Mouse (Mus musculus): Measurements from ENCODE around the gene 1600014C23Rik. TPM values are rescaled to one million over a fixed set of nuclear protein-coding genes. Genes with fewer than 3 reads are reported as not detected.

The 1600014C23Rik gene
- total and polyA plus RNA-seq, 2 experiments from 2014 or later: 0.51 TPM; not detected in 1

- Histone ChIP-seq H3K4me3 (ENCODE audit: low read length) (no peak overlapping the region), H3K4me1 (ENCODE audit: insufficient read depth, low read length) (no peaks in the 10 kb centered on the region), H3K27ac (no peak overlapping the region), H3K36me3 (ENCODE audit: insufficient read depth, low read length) (no peaks in the 10 kb centered on the region), H3K9me3 (ENCODE audit: low read length) (no peaks in the 10 kb centered on the region), H3K27me3 (ENCODE audit: insufficient read depth, low read length) (no peaks in the 10 kb centered on the region), H3K9ac (replicated peaks; ENCODE audit: low read length) (no peak overlapping the region), H3K4me2 (ENCODE audit: low read depth, low read length) (no peak overlapping the region)
- DNase-seq (ENCODE audit: low spot score) (no peak), ATAC-seq (no peak)
- 67% methylated on average over 7 of the region's 7 CpGs for WGBS
- TF ChIP-seq CTCF (IDR thresholded peaks at IDR 0.05; ENCODE audit: low read depth): no peak
Observed at GRCm38 (mm10) chr17:45703187-45703586, 30.5 kb downstream of the 1600014C23Rik start.

- no peak overlapping the region for H3K4me3 ChIP-seq (ENCODE audit: low read length)
- H3K27ac ChIP-seq: no peak overlapping the region
- no peak overlapping the region for H3K9ac ChIP-seq (replicated peaks; ENCODE audit: low read length)
- H3K4me1 ChIP-seq (ENCODE audit: insufficient read depth, low read length): no peaks in the 10 kb centered on the region
- ATAC-seq: no peak
- H3K27me3 ChIP-seq (ENCODE audit: insufficient read depth, low read length): no peaks in the 10 kb centered on the region
- no peak for TF ChIP-seq CTCF (IDR thresholded peaks at IDR 0.05; ENCODE audit: low read depth)
- no peaks in the 10 kb centered on the region for H3K9me3 ChIP-seq (ENCODE audit: low read length)
- no peak overlapping the region for H3K4me2 ChIP-seq (ENCODE audit: low read depth, low read length)
- no peaks in the 10 kb centered on the region for H3K36me3 ChIP-seq (ENCODE audit: insufficient read depth, low read length)
- no peak for DNase-seq (ENCODE audit: low spot score)
- 53% methylated on average over 4 of the region's 4 CpGs for WGBS
Observed at GRCm38 (mm10) chr17:45702254-45702653, 31.4 kb downstream of the 1600014C23Rik start.

GRCm38 (mm10) chr17:45701236-45701591, 32.4 kb downstream of the 1600014C23Rik start:
- H3K4me3 ChIP-seq (ENCODE audit: low read length): no peak overlapping the region
- H3K27me3 ChIP-seq (ENCODE audit: insufficient read depth, low read length): no peaks in the 10 kb centered on the region
- H3K4me1 ChIP-seq (ENCODE audit: insufficient read depth, low read length): no peaks in the 10 kb centered on the region
- H3K36me3 ChIP-seq (ENCODE audit: insufficient read depth, low read length): no peaks in the 10 kb centered on the region
- 63% methylated on average over 9 of the region's 9 CpGs for WGBS
- no peak overlapping the region for H3K4me2 ChIP-seq (ENCODE audit: low read depth, low read length)
- H3K27ac ChIP-seq: no peak overlapping the region; the same call in 1 of the 2 replicates
- no peaks in the 10 kb centered on the region for H3K9me3 ChIP-seq (ENCODE audit: low read length)
- no peak overlapping the region for H3K9ac ChIP-seq (replicated peaks; ENCODE audit: low read length)
- TF ChIP-seq CTCF (IDR thresholded peaks at IDR 0.05; ENCODE audit: low read depth): no peak
- ATAC-seq (no peak), DNase-seq (ENCODE audit: low spot score) (no peak)

- Histone ChIP-seq H3K4me3 (ENCODE audit: low read length) (no peak overlapping the region), H3K27ac (no peak overlapping the region; the same call in 1 of the 2 replicates), H3K4me2 (ENCODE audit: low read depth, low read length) (no peak overlapping the region), H3K36me3 (ENCODE audit: insufficient read depth, low read length) (no peaks in the 10 kb centered on the region), H3K4me1 (ENCODE audit: insufficient read depth, low read length) (no peaks in the 10 kb centered on the region), H3K9me3 (ENCODE audit: low read length) (no peaks in the 10 kb centered on the region), H3K27me3 (ENCODE audit: insufficient read depth, low read length) (no peaks in the 10 kb centered on the region), H3K9ac (replicated peaks; ENCODE audit: low read length) (no peak overlapping the region)
- DNase-seq (ENCODE audit: low spot score) (no peak), ATAC-seq (0 out of 2 replicates have a peak, but pooled peaks have one; percentile 29)
- TF ChIP-seq CTCF (IDR thresholded peaks at IDR 0.05; ENCODE audit: low read depth): no peak
- WGBS: 48% methylated on average over 9 of the region's 16 CpGs
Observed at GRCm38 (mm10) chr17:45700496-45701235, 33.0 kb downstream of the 1600014C23Rik start.

GRCm38 (mm10) chr17:45699039-45699740, 34.5 kb downstream of the 1600014C23Rik start:
- no peak for TF ChIP-seq CTCF (IDR thresholded peaks at IDR 0.05; ENCODE audit: low read depth)
- H3K36me3 ChIP-seq (ENCODE audit: insufficient read depth, low read length): no peaks in the 10 kb centered on the region
- H3K9ac ChIP-seq (replicated peaks; ENCODE audit: low read length): no peak overlapping the region
- no peaks in the 10 kb centered on the region for H3K4me1 ChIP-seq (ENCODE audit: insufficient read depth, low read length)
- no peak for ATAC-seq
- WGBS: 92% methylated on average over 3 of the region's 3 CpGs
- no peaks in the 10 kb centered on the region for H3K27me3 ChIP-seq (ENCODE audit: insufficient read depth, low read length)
- no peak for DNase-seq (ENCODE audit: low spot score)
- no peak overlapping the region for H3K27ac ChIP-seq
- no peak overlapping the region for H3K4me2 ChIP-seq (ENCODE audit: low read depth, low read length)
- no peaks in the 10 kb centered on the region for H3K9me3 ChIP-seq (ENCODE audit: low read length)
- H3K4me3 ChIP-seq (ENCODE audit: low read length): no peak overlapping the region

- ATAC-seq (no peak), DNase-seq (ENCODE audit: low spot score) (no peak)
- Histone ChIP-seq H3K4me2 (ENCODE audit: low read depth, low read length) (no peak overlapping the region), H3K4me3 (ENCODE audit: low read length) (no peak overlapping the region), H3K27ac (no peak overlapping the region), H3K27me3 (ENCODE audit: insufficient read depth, low read length) (no peaks in the 10 kb centered on the region), H3K4me1 (ENCODE audit: insufficient read depth, low read length) (no peaks in the 10 kb centered on the region), H3K9me3 (ENCODE audit: low read length) (no peaks in the 10 kb centered on the region), H3K36me3 (ENCODE audit: insufficient read depth, low read length) (no peaks in the 10 kb centered on the region), H3K9ac (replicated peaks; ENCODE audit: low read length) (no peak overlapping the region)
- TF ChIP-seq CTCF (IDR thresholded peaks at IDR 0.05; ENCODE audit: low read depth): no peak
- WGBS: 84% methylated on average over 6 of the region's 6 CpGs
Observed at GRCm38 (mm10) chr17:45698368-45698767, 35.3 kb downstream of the 1600014C23Rik start.

- Histone ChIP-seq H3K4me3 (ENCODE audit: low read length) (no peak overlapping the region), H3K36me3 (ENCODE audit: insufficient read depth, low read length) (no peaks in the 10 kb centered on the region), H3K9me3 (ENCODE audit: low read length) (no peaks in the 10 kb centered on the region), H3K9ac (replicated peaks; ENCODE audit: low read length) (no peak overlapping the region), H3K4me1 (ENCODE audit: insufficient read depth, low read length) (no peaks in the 10 kb centered on the region), H3K27ac (no peak overlapping the region), H3K27me3 (ENCODE audit: insufficient read depth, low read length) (no peaks in the 10 kb centered on the region), H3K4me2 (ENCODE audit: low read depth, low read length) (no peak overlapping the region)
- no peak for TF ChIP-seq CTCF (IDR thresholded peaks at IDR 0.05; ENCODE audit: low read depth)
- no peak for DNase-seq (ENCODE audit: low spot score)
- no peak for ATAC-seq
- 87% methylated on average over 9 of the region's 9 CpGs for WGBS
Observed at GRCm38 (mm10) chr17:45696981-45697380, 36.7 kb downstream of the 1600014C23Rik start.
